Mouse (Mus musculus) embryonic facial prominence, embryonic 11.5 days (tissue): ENCODE measurements at regions not wholly inside any gene's neighbourhood (a gene's known extent, or its start where the extent isn't known, plus 50 kb on each side); places are given as distances from the start of the nearest gene placed in this dataset.
A peak's percentile ranks its signal among the peaks of the same experiment; 100 is the strongest.

ENCODE experiments used
- ATAC-seq: fragments of 200-750 bp; cut with Nextera tagmentation; replicated peaks from 2 replicates; pipeline ENCODE4 v1.8.0; 2017; ENCODE audit warnings: low read depth; ENCODE audit not compliant: insufficient number of reproducible peaks, low FRiP score, low TSS enrichment
- DNase-seq: peaks from one replicate; pipeline ENCODE4 v3.0.0-alpha.2; 2015; ENCODE audit warnings: low spot score
- H3K27ac ChIP-seq: fragments of 300-500 bp; sonication (generic); replicated peaks from 2 replicates; pipeline ENCODE4 v1.5.1; 2014; ENCODE audit warnings: mild to moderate bottlenecking, low read depth, low read length, control low read depth
- H3K27me3 ChIP-seq: fragments of 300-500 bp; sonication (generic); 2 replicates; pipeline ENCODE4 v1.6.1; 2014; ENCODE audit warnings: mild to moderate bottlenecking, low read length, moderate library complexity, mixed read lengths; ENCODE audit not compliant: control insufficient read depth, insufficient read depth
- H3K36me3 ChIP-seq: fragments of 300-500 bp; sonication (generic); replicated peaks from 2 replicates; pipeline ENCODE4 v1.6.1; 2014; ENCODE audit warnings: low read depth, mild to moderate bottlenecking, low read length, moderate library complexity, mixed read lengths; ENCODE audit not compliant: control insufficient read depth, insufficient read depth
- H3K4me1 ChIP-seq: fragments of 300-500 bp; sonication (generic); 2 replicates; pipeline ENCODE4 v1.6.1; 2014; ENCODE audit warnings: low read length, mixed read lengths; ENCODE audit not compliant: control insufficient read depth, insufficient read depth
- H3K4me2 ChIP-seq: fragments of 300-500 bp; sonication (generic); 2 replicates; pipeline ENCODE4 v1.6.1; 2014; ENCODE audit warnings: low read depth, mild to moderate bottlenecking, control low read depth, low read length, moderate library complexity
- H3K4me3 ChIP-seq: fragments of 300-500 bp; sonication (generic); 2 replicates; pipeline ENCODE4 v1.5.1; 2014; ENCODE audit warnings: low read depth, low read length, control low read depth
- H3K9ac ChIP-seq: fragments of 300-500 bp; sonication (generic); replicated peaks from 2 replicates; pipeline ENCODE4 v1.6.1; 2014; ENCODE audit warnings: mild to moderate bottlenecking, control low read depth, low read length
- H3K9me3 ChIP-seq: fragments of 300-500 bp; sonication (generic); replicated peaks from 2 replicates; pipeline ENCODE4 v1.6.1; 2016; ENCODE audit warnings: mild to moderate bottlenecking, low read length, inconsistent platforms, mixed read lengths; ENCODE audit not compliant: control insufficient read depth
- WGBS: fragments of 180-500 bp; shearing (Covaris S2); extraction: QIAGEN DNeasy Blood & Tissue Kit; methylation state at CpG from one replicate; pipeline ENCODE4 v1.1.7; 2014; 5-methylcytosine and 5-hydroxymethylcytosine counted together

DNA sequence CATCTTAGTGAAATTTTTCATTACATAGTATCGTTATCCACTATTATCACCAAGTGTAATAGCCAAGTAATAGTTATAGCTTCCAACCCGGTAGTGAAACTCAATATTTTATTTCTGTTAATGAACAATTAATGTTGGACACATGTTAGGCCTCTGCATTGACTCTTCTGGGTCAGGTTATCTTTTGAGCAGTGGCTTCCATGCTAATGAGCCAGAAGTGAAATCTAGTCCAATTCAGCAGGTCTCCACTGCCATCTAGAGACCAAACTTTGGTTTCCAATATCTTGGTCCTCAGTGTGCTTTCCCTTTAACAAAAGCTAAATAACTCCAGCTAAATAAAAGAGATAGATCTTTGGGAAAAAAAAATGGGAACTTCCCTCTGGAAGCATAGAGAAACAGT lies 258.9 kb upstream of the Aldoart1 start:
- DNase-seq, result peak; percentile 71

More for the DNA sequence above, 258.9 kb upstream of the Aldoart1 start:
- H3K27ac ChIP-seq, result no peak overlapping the region
- no peak overlapping the region for H3K9ac ChIP-seq
- no peak overlapping the region for H3K4me3 ChIP-seq
- no peak for ATAC-seq
- no peaks in the 10 kb centered on the region for H3K9me3 ChIP-seq
- H3K4me2 ChIP-seq, result no peak overlapping the region
- H3K36me3 ChIP-seq, result no peaks in the 10 kb centered on the region
- no peaks in the 10 kb centered on the region for H3K4me1 ChIP-seq
- no peaks in the 10 kb centered on the region for H3K27me3 ChIP-seq
- WGBS, result 58% methylated on average over 2 of the region's 2 CpGs
